Mouse (Mus musculus) G1E (cell line): ENCODE data around the gene Ccdc153. TPM values are rescaled to one million over a fixed set of nuclear protein-coding genes. Genes with fewer than 3 reads are reported as not detected.

Experiments used
- ATAC-seq: 2 replicates; pipeline ENCODE4 v1.8.0; 2016; ENCODE audit warnings: mild to moderate bottlenecking; ENCODE audit not compliant: insufficient number of reproducible peaks, poor library complexity, low FRiP score, severe bottlenecking; ENCODE audit errors: extremely low read depth
- DNase-seq: peaks from one replicate; pipeline ENCODE4 v3.0.0; 2012; ENCODE audit warnings: low spot score
- H3K27me3 ChIP-seq: 2 replicates; pipeline ENCODE4 v1.6.1; 2012; ENCODE audit warnings: mild to moderate bottlenecking, low read length, inconsistent platforms; ENCODE audit not compliant: insufficient read depth
- H3K36me3 ChIP-seq: replicated peaks from 2 replicates; pipeline ENCODE3; 2012; ENCODE audit warnings: mild to moderate bottlenecking, inconsistent platforms
- H3K4me1 ChIP-seq: 2 replicates; pipeline ENCODE4 v1.6.1; 2012; ENCODE audit warnings: low read depth, low read length, inconsistent platforms, mixed read lengths; ENCODE audit not compliant: insufficient read depth
- H3K4me3 ChIP-seq: 2 replicates; pipeline ENCODE4 v1.5.1; 2012; ENCODE audit warnings: low read depth, mild to moderate bottlenecking, inconsistent platforms, low read length, moderate library complexity, mixed read lengths
- H3K9me3 ChIP-seq: replicated peaks from 2 replicates; pipeline ENCODE4 v1.6.1; 2012; ENCODE audit warnings: inconsistent platforms
- CTCF ChIP-seq: IDR thresholded peaks from 2 replicates; pipeline ENCODE4 v1.5.1; 2012; ENCODE audit warnings: low read depth, low read length, inconsistent platforms, mixed read lengths
- GATA1 ChIP-seq: IDR thresholded peaks from 2 replicates; pipeline ENCODE4 v1.6.1; 2012; ENCODE audit warnings: borderline replicate concordance, low read length, inconsistent platforms, mixed read lengths
- GATA2 ChIP-seq: IDR thresholded peaks from 2 replicates; pipeline ENCODE4 v1.6.1; 2012; ENCODE audit warnings: low read depth, low read length, inconsistent platforms, borderline replicate concordance
- POLR2AphosphoS5 ChIP-seq: IDR thresholded peaks from 2 replicates; pipeline ENCODE4 v1.6.1; 2012; ENCODE audit warnings: low read depth, low read length, inconsistent platforms; ENCODE audit not compliant: insufficient replicate concordance
- TAL1 ChIP-seq: conservative IDR thresholded peaks from 2 replicates; pipeline ENCODE4 v1.6.1; 2012; ENCODE audit warnings: low read depth, low read length, inconsistent platforms, mixed read lengths
- polyA plus RNA-seq: library from polyadenylated mRNA; stranded (reverse); fragments of >175 nt; gene quantifications from 2 replicates; pipeline ENCODE4 v1.2.3, GENCODE M21; 2012
- total RNA-seq, 2 experiments: library from RNA; stranded (forward) in 1 of 2; stranded (reverse) in 1 of 2; fragments of 200-1000 nt in 1 of 2; fragments of >200 nt in 1 of 2; fragmentation: Nextera tagmentation in 1 of 2; gene quantifications; 2 replicates each; pipeline ENCODE4 v1.2.3; 2014 to 2017

Ccdc153 gene
- total and polyA plus RNA-seq, 3 experiments: not detected

- Histone ChIP-seq H3K4me1 (peaks cover 24% of the 10 kb centered on the region), H3K9me3 (no peaks in the 10 kb centered on the region; the same call in 1 of the 2 replicates), H3K27me3 (no peaks in the 10 kb centered on the region), H3K36me3 (peaks cover 63% of the 10 kb centered on the region), H3K4me3 (no peak overlapping the region)
- no peak for ATAC-seq
- TF ChIP-seq GATA2: no peak
- TF ChIP-seq CTCF: no peak
- no peak for TF ChIP-seq POLR2AphosphoS5
- TF ChIP-seq TAL1: no peak
- TF ChIP-seq GATA1: no peak
- no peak for DNase-seq
Observed at GRCm38 (mm10) chr9:44199166-44199565, 41.3 kb upstream of the Ccdc153 start.

DNA sequence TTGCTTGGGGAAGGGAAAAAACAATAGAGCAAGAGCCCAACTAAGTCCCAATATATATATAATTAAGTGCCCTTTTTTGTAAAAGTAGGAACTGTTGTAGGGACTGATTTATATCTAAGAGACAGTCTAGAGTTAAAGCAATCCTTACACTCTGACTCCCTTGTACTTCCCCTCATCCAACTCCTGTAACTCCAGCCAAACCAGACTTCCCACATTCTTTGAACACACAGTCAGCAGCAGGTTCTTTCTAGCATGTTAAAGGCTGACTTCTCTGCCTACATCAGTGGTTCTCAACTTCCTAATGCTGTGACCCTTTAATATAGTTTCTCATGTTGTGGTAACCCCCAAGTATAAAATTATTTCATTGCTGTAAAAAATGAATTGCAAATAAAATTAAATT lies 40.9 kb upstream of the Ccdc153 start:
- H3K36me3 ChIP-seq: peaks cover 67% of the 10 kb centered on the region
- ATAC-seq (no peak), DNase-seq (no peak)
- TF ChIP-seq GATA1 (no peak), POLR2AphosphoS5 (no peak), GATA2 (no peak), CTCF (no peak), TAL1 (no peak)
- peaks cover 23% of the 10 kb centered on the region for H3K4me1 ChIP-seq
- H3K27me3 ChIP-seq: no peaks in the 10 kb centered on the region
- H3K9me3 ChIP-seq: peaks cover 3% of the 10 kb centered on the region; the same call in 1 of the 2 replicates
- H3K4me3 ChIP-seq: no peak overlapping the region

DNA sequence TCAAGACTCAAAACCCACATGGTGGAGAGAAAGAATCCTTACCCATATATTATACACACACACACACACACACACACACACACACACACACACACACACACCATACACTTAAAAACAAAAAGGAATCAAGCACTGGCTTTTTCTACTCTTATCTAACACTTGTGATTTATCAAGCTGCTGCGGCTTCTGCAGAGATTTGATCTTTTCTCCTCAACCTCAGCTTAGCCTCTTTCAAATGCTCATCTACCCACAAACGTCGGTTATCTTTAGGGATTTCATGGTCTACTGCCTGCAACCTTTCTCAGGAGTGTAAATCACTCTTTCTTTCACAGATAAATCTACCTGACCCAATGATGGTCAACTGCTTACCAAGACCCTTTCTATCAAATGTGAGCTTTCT lies 40.0 kb upstream of the Ccdc153 start:
- peaks cover 67% of the 10 kb centered on the region for H3K36me3 ChIP-seq
- DNase-seq (no peak), ATAC-seq (no peak)
- H3K9me3 ChIP-seq: peaks cover 3% of the 10 kb centered on the region; the same call in 1 of the 2 replicates
- no peaks in the 10 kb centered on the region for H3K27me3 ChIP-seq
- H3K4me3 ChIP-seq: no peak overlapping the region
- peaks cover 16% of the 10 kb centered on the region for H3K4me1 ChIP-seq
- TF ChIP-seq CTCF: no peak
- no peak for TF ChIP-seq POLR2AphosphoS5
- TF ChIP-seq GATA1: no peak
- no peak for TF ChIP-seq GATA2
- no peak for TF ChIP-seq TAL1

DNA sequence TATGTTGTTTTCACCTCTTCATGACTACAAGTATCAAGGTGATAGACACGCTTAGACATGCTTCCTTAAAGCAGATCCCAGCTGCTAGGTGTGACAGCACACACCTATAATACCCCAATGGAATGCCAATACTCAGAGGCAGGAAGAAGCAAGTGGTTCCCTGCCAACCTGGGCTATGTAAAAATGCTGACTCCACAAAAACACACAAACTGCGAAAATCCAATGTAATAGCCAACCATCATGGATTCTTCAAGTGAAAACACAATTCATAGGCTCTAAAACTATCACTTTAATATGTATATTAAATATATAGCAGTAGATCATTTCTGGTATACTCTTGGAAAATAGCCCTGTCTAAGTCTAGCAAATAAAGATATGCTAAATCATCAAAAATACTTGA lies 32.6 kb upstream of the Ccdc153 start:
- Histone ChIP-seq H3K36me3 (peaks cover 51% of the 10 kb centered on the region), H3K4me1 (peaks cover 20% of the 10 kb centered on the region), H3K4me3 (no peak overlapping the region), H3K9me3 (peaks cover 3% of the 10 kb centered on the region; the same call in 1 of the 2 replicates), H3K27me3 (no peaks in the 10 kb centered on the region)
- no peak for TF ChIP-seq GATA1
- no peak for TF ChIP-seq POLR2AphosphoS5
- TF ChIP-seq CTCF: no peak
- no peak for TF ChIP-seq TAL1
- no peak for TF ChIP-seq GATA2
- no peak for DNase-seq
- ATAC-seq: no peak

DNA sequence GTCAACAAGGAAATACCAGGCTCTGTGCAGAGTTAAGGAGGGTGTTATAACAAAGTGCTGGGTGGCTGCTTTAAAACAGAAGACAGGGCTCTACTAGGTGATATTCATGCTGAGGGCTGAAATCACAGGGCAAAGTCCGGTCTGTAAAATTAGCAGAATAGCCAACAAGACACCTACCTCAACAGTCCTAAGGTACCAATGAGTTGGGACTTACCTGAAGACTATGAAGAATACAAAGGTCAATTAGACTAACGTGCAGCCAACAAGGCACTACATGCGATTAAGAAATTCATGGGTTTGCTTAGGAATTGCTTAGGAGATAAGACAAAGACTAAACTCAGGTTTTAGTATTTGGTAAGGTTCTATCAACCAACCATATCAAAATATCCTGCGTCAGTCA lies 31.1 kb upstream of the Ccdc153 start:
- ATAC-seq: no peak
- TF ChIP-seq GATA1 (no peak), CTCF (no peak), GATA2 (no peak), TAL1 (no peak), POLR2AphosphoS5 (no peak)
- H3K36me3 ChIP-seq: peaks cover 52% of the 10 kb centered on the region

GRCm38 (mm10) chr9:44212406-44212805 lies 28.1 kb upstream of the Ccdc153 start:
- no peaks in the 10 kb centered on the region for H3K27me3 ChIP-seq
- no peak overlapping the region for H3K4me3 ChIP-seq
- TF ChIP-seq GATA1: no peak
- no peak for TF ChIP-seq CTCF
- no peak for TF ChIP-seq TAL1
- TF ChIP-seq GATA2: no peak
- no peak for TF ChIP-seq POLR2AphosphoS5
- DNase-seq (no peak), ATAC-seq (no peak)
- H3K9me3 ChIP-seq: no peaks in the 10 kb centered on the region
- peaks cover 42% of the 10 kb centered on the region for H3K36me3 ChIP-seq
- peaks cover 8% of the 10 kb centered on the region; the same call in 1 of the 2 replicates for H3K4me1 ChIP-seq

More for the DNA sequence above, 31.1 kb upstream of the Ccdc153 start:
- H3K27me3 ChIP-seq: no peaks in the 10 kb centered on the region
- H3K4me3 ChIP-seq: no peak overlapping the region
- H3K4me1 ChIP-seq: peaks cover 19% of the 10 kb centered on the region
- H3K9me3 ChIP-seq: peaks cover 1% of the 10 kb centered on the region; the same call in 1 of the 2 replicates
- no peak for DNase-seq

GRCm38 (mm10) chr9:44213538-44213937 lies 26.9 kb upstream of the Ccdc153 start:
- Histone ChIP-seq H3K36me3 (peaks cover 38% of the 10 kb centered on the region), H3K4me1 (peaks cover 4% of the 10 kb centered on the region; the same call in 1 of the 2 replicates), H3K27me3 (no peaks in the 10 kb centered on the region), H3K4me3 (no peak overlapping the region), H3K9me3 (no peaks in the 10 kb centered on the region)
- TF ChIP-seq TAL1: no peak
- TF ChIP-seq GATA2: no peak
- no peak for TF ChIP-seq CTCF
- no peak for TF ChIP-seq GATA1
- TF ChIP-seq POLR2AphosphoS5: no peak
- DNase-seq (no peak), ATAC-seq (no peak)
